Mouse (Mus musculus) midbrain, embryonic 16.5 days (tissue): ENCODE results near the gene Mme. TPM values are rescaled to one million over a fixed set of nuclear protein-coding genes. Genes with fewer than 3 reads are reported as not detected.

ENCODE experiments used
- ATAC-seq: fragments of 200-750 bp; cut with Nextera tagmentation; 2 replicates; pipeline ENCODE4 v1.8.0; 2017; ENCODE audit warnings: moderate TSS enrichment
- H3K27ac ChIP-seq: fragments of 300-500 bp; sonication (generic); 2 replicates; pipeline ENCODE4 v1.5.1; 2014; ENCODE audit warnings: mild to moderate bottlenecking, low read length, mixed read lengths
- H3K27me3 ChIP-seq: fragments of 300-500 bp; sonication (generic); 2 replicates; pipeline ENCODE4 v1.6.1; 2014; ENCODE audit warnings: low read depth, low read length, mixed read lengths; ENCODE audit not compliant: control insufficient read depth, insufficient read depth
- H3K36me3 ChIP-seq: fragments of 300-500 bp; sonication (generic); 2 replicates; pipeline ENCODE4 v1.6.1; 2014; ENCODE audit warnings: mild to moderate bottlenecking, low read length, moderate library complexity, mixed read lengths; ENCODE audit not compliant: control insufficient read depth, insufficient read depth
- H3K4me1 ChIP-seq: fragments of 300-500 bp; sonication (generic); 2 replicates; pipeline ENCODE4 v1.6.1; 2014; ENCODE audit warnings: mild to moderate bottlenecking, low read length, mixed read lengths; ENCODE audit not compliant: control insufficient read depth, insufficient read depth
- H3K4me2 ChIP-seq: fragments of 300-500 bp; sonication (generic); 2 replicates; pipeline ENCODE4 v1.6.1; 2014; ENCODE audit warnings: mild to moderate bottlenecking, low read length, mixed read lengths
- H3K4me3 ChIP-seq: fragments of 300-500 bp; sonication (generic); 2 replicates; pipeline ENCODE4 v1.5.1; 2014; ENCODE audit warnings: low read depth, mild to moderate bottlenecking, low read length, moderate library complexity, mixed read lengths
- H3K9ac ChIP-seq: fragments of 300-500 bp; sonication (generic); 2 replicates; pipeline ENCODE4 v1.6.1; 2014; ENCODE audit warnings: low read depth, low read length, mixed read lengths
- H3K9me3 ChIP-seq: fragments of 300-500 bp; sonication (generic); replicated peaks from 2 replicates; pipeline ENCODE4 v1.6.1; 2014; ENCODE audit warnings: mild to moderate bottlenecking, low read length, mixed read lengths; ENCODE audit not compliant: control insufficient read depth, poor library complexity, severe bottlenecking
- WGBS: fragments of 180-500 bp; shearing (Covaris S2); extraction: QIAGEN DNeasy Blood & Tissue Kit; methylation state at CpG from one replicate; pipeline ENCODE4 v1.1.7; 2014; 5-methylcytosine and 5-hydroxymethylcytosine counted together
- polyA plus RNA-seq: library from polyadenylated mRNA; unstranded; fragments of >200 nt; fragmentation: Nextera tagmentation; extraction: Ambion mirVana; gene quantifications from 2 replicates; pipeline ENCODE4 v1.2.1, GENCODE M21; 2015

Gene Mme
- polyA plus RNA-seq = 2.3 and 3.1 TPM in 2 replicates

DNA sequence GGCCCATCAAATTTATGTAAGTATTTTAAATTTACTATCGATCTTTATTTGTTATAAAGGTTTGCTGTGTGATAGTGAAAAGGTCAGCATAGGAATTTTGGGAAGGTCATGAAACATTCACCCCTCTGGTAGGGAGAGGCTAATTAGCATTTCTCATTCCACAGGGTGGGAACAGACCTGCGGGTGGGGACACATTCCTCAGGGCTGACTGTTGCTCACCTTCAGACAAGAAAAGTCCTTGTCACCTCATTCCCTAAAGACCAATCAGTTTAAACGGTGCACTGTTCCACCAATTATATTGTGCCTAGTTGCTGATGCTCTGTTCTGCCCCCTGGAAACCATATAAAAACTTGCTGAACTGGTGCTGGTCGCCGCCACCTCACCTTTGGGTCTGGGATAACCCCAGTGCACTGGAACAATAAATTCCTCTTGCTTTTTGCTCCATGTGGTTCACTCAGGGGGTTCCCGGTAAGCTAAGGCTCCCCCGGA, at the start of gene Mme:
Gene Mme, plus strand, starts transcription at position 439 of the 489 bp plus-strand sequence.
- ATAC-seq = no peak
- no peaks in the 10 kb centered on the region for H3K27me3 ChIP-seq
- 85% methylated on average over 7 of the region's 7 CpGs for WGBS

DNA sequence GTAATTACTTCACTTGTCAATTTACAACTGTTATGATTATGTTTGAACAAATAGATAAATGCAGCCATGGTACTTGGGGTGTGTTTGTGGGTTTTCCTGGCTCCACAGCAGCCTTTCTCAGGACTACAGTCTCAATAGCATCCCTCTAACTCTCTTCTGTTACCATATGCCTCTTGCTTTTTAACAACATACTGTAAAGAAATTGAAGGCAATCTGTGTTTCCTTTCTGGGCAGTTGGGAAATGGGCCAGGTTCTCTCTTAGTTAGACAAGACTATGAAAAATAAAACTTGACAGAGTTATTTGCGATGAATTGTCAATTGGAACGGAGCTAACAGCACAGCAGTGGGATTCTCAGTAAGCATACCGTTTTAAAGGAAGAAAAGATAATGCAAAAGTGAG, 44.8 kb upstream of the Mme start:
- Histone ChIP-seq H3K4me1 (no peaks in the 10 kb centered on the region), H3K9me3 (no peaks in the 10 kb centered on the region), H3K27me3 (no peaks in the 10 kb centered on the region), H3K27ac (no peak overlapping the region), H3K4me3 (no peak overlapping the region), H3K4me2 (no peak overlapping the region), H3K36me3 (no peaks in the 10 kb centered on the region), H3K9ac (no peak overlapping the region)
- WGBS = 81% methylated on average over 3 of the region's 3 CpGs
- ATAC-seq = no peak

More for the DNA sequence above, at the start of gene Mme:
- Histone ChIP-seq H3K4me2 (no peak within 1 kb of the TSS), H3K36me3 (no peaks in the 10 kb centered on the region), H3K27ac (no peak within 1 kb of the TSS), H3K4me3 (no peak within 1 kb of the TSS), H3K4me1 (no peaks in the 10 kb centered on the region), H3K9ac (no peak within 1 kb of the TSS), H3K9me3 (no peaks in the 10 kb centered on the region)

DNA sequence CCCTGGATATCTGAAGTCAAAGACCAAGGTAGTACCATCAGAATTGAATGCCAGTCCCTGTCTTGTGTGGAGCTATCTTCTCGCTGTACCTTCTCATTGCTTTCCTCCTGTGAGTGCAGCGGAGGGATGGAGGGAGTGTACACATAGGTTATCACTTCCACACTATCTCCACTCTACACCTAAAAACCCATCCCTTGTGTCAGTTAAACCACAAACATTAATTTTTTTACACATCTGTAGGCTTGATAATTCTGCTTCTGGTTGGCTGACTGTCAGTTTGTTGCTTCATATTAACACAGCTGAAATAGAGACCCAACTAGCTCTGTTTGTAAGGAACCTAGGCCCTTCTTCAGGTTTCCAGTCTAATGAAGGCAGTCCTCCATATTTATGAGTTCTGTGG, 43.3 kb upstream of the Mme start:
- no peaks in the 10 kb centered on the region for H3K4me1 ChIP-seq
- H3K9me3 ChIP-seq = no peaks in the 10 kb centered on the region
- 96% methylated on average over 2 of the region's 2 CpGs for WGBS
- H3K4me2 ChIP-seq = no peak overlapping the region
- no peaks in the 10 kb centered on the region for H3K36me3 ChIP-seq
- H3K27ac ChIP-seq = no peak overlapping the region
- H3K9ac ChIP-seq = no peak overlapping the region
- ATAC-seq = no peak
- H3K27me3 ChIP-seq = no peaks in the 10 kb centered on the region
- no peak overlapping the region for H3K4me3 ChIP-seq

DNA sequence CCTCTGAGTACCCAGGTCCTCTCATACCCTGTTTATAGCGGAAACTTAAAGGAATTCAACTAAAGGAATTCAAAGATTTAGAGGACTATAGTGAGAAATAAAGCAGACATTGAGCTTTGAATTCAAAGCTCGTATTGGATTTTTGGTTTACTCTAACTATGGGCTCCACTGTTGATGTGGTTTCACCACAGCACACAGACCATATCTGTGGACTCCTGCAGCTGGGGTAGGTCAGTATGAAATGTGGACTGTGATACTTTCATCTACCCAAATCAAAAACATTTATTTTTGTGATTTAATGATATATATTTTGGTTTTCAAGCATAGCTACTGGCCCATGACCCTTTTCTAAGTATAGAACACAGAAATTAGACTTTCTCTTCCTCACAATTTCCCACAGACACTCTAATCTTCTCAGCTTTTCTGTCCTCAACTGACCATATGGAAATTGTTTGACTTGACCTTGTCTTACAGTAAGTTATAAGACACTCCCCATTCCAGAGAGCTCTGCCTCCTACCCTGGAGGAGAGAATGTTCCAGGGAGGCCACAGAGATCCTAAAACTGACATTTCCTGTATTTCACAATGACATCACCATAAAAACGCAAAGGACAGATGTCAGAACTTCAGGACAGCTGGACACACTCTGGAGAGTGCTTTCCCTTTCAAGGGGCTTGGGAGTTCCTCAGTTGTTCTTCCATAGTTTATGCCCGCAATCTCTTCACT, 19.3 kb upstream of the Mme start:
- H3K4me1 ChIP-seq = no peaks in the 10 kb centered on the region
- H3K9me3 ChIP-seq = no peaks in the 10 kb centered on the region
- H3K36me3 ChIP-seq = no peaks in the 10 kb centered on the region
- WGBS = 95% methylated on average over 4 of the region's 4 CpGs
- no peak overlapping the region for H3K4me3 ChIP-seq
- no peak overlapping the region for H3K9ac ChIP-seq
- no peak overlapping the region for H3K27ac ChIP-seq
- ATAC-seq = no peak
- no peaks in the 10 kb centered on the region for H3K27me3 ChIP-seq
- H3K4me2 ChIP-seq = no peak overlapping the region

DNA sequence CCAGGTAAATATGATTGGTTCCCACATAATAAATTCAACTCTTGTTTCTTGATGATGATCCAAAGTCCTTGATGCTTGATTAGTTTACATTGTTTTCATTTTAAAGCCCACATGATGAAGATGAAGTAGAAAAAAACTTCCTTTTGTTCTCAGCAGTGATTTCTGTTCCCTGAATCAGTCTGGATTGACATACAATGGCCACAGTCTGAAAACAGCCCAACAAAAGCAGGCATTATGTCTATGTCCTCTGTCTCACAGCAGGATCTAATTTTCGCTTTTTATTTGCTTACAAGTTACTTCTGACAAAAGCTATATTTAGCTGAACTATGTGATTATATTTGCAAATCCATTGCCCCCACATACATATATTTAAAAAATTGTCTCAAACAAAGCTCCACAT, 17.7 kb upstream of the Mme start:
- Histone ChIP-seq H3K4me2 (no peak overlapping the region), H3K4me1 (no peaks in the 10 kb centered on the region), H3K27ac (no peak overlapping the region), H3K9ac (no peak overlapping the region), H3K9me3 (no peaks in the 10 kb centered on the region), H3K36me3 (no peaks in the 10 kb centered on the region), H3K27me3 (no peaks in the 10 kb centered on the region), H3K4me3 (no peak overlapping the region)
- 8% methylated on average over 1 of the region's 1 CpGs for WGBS
- ATAC-seq = no peak

DNA sequence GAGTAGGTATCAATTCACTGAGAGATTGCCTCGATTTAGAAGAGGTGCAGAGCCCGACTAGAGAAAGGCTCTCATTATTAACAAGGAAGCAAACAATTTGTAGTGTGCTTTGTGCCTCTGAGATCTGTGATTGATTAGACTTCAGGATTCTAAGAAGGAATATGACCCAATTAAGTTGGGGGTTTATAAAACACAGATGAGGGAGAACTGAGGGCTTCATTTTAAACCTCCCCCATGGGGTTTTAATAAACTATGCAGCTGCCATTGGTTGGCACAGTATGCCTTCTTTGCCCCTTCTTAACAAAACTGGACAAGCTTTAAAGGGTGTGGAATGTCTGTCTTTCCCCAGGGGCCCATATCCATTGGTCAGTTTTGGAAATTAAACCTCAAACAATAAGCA, 5.4 kb upstream of the Mme start:
- no peak overlapping the region for H3K4me3 ChIP-seq
- no peak overlapping the region for H3K4me2 ChIP-seq
- H3K27me3 ChIP-seq = no peaks in the 10 kb centered on the region
- H3K9me3 ChIP-seq = no peaks in the 10 kb centered on the region
- ATAC-seq = no peak
- WGBS = 48% methylated on average over 2 of the region's 2 CpGs
- H3K9ac ChIP-seq = no peak overlapping the region
- H3K27ac ChIP-seq = no peak overlapping the region
- H3K36me3 ChIP-seq = no peaks in the 10 kb centered on the region
- H3K4me1 ChIP-seq = no peaks in the 10 kb centered on the region

DNA sequence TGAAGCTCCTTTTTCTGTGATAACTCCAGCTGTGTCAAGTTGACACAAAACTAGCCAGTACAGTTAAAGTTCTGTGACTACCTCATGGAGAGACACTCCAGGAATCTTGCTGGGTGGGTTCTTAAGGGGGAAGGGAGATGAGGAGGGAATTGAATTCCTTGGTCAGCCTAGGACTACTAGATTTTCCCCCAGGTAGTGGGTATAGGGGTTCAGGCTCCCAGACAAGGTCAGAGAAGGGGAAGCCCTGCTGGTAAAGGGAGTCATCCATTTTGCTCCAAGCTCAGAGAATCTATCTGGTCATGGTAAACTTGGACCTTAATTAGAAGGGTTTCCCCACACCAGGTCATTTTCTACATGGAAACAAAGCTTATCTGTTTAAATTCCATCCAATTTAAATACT, 2.4 kb downstream of the Mme start:
- Histone ChIP-seq H3K9ac (no peak overlapping the region), H3K4me3 (no peak overlapping the region), H3K27ac (no peak overlapping the region), H3K27me3 (no peaks in the 10 kb centered on the region), H3K4me1 (no peaks in the 10 kb centered on the region), H3K36me3 (no peaks in the 10 kb centered on the region), H3K9me3 (no peaks in the 10 kb centered on the region), H3K4me2 (no peak overlapping the region)
- ATAC-seq = no peak

DNA sequence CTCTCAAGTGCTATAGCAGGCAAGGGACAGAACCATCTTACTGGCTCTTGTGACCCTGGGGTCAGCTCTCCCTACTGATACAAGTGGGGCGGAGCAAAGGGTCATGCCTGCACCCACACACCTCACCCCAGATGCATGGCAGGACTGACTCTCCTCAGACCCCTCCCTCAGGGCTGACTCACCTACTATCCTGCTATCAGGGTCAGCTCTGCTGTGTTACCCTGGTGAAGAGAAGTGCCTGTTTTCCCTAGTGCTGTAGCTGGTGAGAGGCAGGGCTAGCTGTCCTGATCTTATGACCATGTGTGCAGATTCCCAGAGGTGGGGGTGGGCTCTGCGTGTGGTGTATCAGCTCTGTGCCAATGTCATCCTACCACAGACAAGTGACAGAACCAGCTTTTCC, 30.8 kb downstream of the Mme start:
- Histone ChIP-seq H3K9ac (no peak overlapping the region), H3K9me3 (no peaks in the 10 kb centered on the region), H3K4me2 (no peak overlapping the region), H3K36me3 (no peaks in the 10 kb centered on the region), H3K27ac (no peak overlapping the region), H3K4me3 (no peak overlapping the region), H3K27me3 (no peaks in the 10 kb centered on the region), H3K4me1 (no peaks in the 10 kb centered on the region)
- 93% methylated on average over 2 of the region's 2 CpGs for WGBS
- ATAC-seq = no peak; the same call in 1 of the 2 replicates

DNA sequence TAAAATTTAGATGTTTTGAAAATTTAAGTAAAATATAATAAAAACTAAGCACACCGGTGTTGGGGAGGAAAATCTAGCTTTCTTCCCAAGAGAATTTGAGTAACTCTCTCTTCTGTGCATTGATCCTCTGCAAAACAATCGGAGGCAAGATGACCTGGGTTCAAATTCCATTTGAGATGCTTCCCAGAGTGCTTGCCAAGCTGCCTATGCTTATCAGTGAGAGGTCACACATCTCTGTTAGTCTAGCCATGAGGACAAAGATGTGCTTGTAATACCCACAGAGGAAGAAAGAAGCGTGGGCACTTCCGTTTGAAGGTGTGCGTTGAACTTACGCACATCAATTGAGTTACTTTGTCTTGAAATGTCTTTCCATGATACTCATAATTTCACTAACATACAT, 53.0 kb downstream of the Mme start:
- H3K9me3 ChIP-seq = no peaks in the 10 kb centered on the region
- ATAC-seq = no peak
- H3K27me3 ChIP-seq = no peaks in the 10 kb centered on the region
- H3K36me3 ChIP-seq = no peaks in the 10 kb centered on the region
- H3K4me2 ChIP-seq = no peak overlapping the region
- no peak overlapping the region for H3K9ac ChIP-seq
- no peak overlapping the region for H3K27ac ChIP-seq
- 82% methylated on average over 6 of the region's 6 CpGs for WGBS
- no peak overlapping the region for H3K4me3 ChIP-seq
- H3K4me1 ChIP-seq = 0 out of 2 replicates have a peak, but pooled peaks cover 5% of the 10 kb centered on the region
